Mouse (Mus musculus): ENCODE measurements around the gene Trim71. TPM values are rescaled to one million over a fixed set of nuclear protein-coding genes. Genes with fewer than 3 reads are reported as not detected.

Gene Trim71
- polyA plus RNA-seq, 1 experiment from 2014 or later: 0.14 TPM

DNA sequence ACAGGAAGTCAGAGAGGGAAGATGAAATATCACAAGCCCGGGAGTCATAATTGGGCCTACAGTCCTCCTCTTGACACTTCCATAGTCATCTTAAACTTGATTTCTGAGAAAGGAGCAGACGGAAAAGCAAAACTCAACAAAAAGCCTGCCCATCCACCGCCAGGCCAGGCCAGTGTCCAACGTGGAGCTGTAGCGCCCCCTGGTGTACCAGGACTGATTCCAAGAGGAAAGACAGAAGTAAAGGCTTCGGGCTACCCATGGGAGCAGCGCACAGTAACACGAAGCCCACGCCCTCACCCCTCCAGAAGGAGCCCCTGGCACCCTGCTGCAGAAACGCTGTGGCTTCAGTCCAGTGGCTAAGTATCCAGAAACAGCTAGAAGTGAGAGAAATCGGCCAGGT lies 66.0 kb downstream of the Trim71 start:
- no peak overlapping the region for H3K4me3 ChIP-seq
- no peak overlapping the region for H3K4me2 ChIP-seq (replicated peaks)
- H3K9me3 ChIP-seq: no peaks in the 10 kb centered on the region
- H3K9ac ChIP-seq (replicated peaks): no peak overlapping the region
- no peaks in the 10 kb centered on the region for H3K36me3 ChIP-seq
- H3K27ac ChIP-seq (replicated peaks): no peak overlapping the region
- WGBS: 10% methylated on average over 11 of the region's 11 CpGs
- no peaks in the 10 kb centered on the region for H3K4me1 ChIP-seq
- no peak for ATAC-seq (replicated peaks)
- no peaks in the 10 kb centered on the region for H3K27me3 ChIP-seq

DNA sequence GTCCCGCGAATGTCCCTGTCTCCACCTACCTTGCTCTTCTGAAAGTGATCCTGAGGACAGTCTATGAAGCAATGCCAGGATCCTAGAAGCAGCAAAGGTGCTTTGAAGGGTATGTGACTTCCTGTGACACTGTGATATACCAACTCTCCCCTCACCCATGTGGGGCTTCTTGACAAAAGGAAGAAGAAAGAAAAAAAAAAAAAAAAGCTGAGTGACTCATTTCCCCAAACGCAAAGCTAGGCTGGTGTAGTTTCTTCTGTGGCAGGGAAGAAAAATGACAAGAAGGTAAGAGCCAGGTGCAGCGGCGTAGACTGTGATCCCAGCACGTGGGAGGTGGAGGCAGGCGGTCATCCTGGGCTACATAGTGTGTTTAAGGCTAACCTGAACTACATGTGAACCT lies 67.7 kb downstream of the Trim71 start:
- WGBS: 81% methylated on average over 7 of the region's 7 CpGs
- H3K9me3 ChIP-seq: no peaks in the 10 kb centered on the region
- no peaks in the 10 kb centered on the region for H3K27me3 ChIP-seq
- no peak overlapping the region for H3K4me2 ChIP-seq (replicated peaks)
- no peaks in the 10 kb centered on the region for H3K4me1 ChIP-seq
- no peaks in the 10 kb centered on the region for H3K36me3 ChIP-seq
- no peak overlapping the region for H3K4me3 ChIP-seq
- H3K9ac ChIP-seq (replicated peaks): no peak overlapping the region
- ATAC-seq (replicated peaks): no peak
- H3K27ac ChIP-seq (replicated peaks): no peak overlapping the region

DNA sequence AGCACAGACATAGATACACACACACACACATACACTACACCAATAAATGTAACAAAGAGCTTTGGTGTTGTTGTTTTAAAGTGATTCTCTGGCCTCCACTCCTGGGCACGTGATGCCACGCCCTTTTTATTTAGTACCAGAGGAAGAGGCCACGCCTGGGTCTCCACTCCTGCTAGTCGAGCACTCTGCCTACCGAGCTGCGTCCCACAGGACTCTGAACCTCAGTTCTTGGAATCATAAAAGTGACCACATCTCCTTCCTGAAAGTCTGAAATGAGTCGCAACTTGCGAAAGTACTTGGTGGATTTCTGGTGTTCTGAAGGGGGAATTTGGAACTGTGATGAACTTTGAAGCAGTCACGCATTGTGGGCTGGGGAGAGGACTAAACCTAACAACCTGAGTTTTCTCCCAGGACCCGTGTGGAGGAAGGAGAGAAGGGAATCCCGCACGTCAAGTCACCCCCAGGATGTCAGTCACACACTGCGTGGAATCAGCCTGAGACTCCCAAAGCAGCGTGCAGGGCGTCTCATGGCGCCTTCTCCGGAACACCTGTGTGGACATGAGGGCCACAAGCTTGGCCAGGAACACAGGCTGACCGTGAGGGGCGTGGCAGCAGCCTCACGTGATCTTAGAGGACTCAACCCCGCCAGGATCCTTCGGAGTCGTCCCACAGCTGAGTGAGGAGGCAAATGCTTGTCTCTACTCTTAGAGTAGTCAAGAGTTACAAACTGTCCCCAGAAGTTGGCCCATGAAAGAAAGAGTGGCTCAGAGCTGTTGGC lies 76.5 kb downstream of the Trim71 start:
- H3K36me3 ChIP-seq: no peaks in the 10 kb centered on the region
- no peak overlapping the region for H3K4me3 ChIP-seq
- no peak overlapping the region for H3K4me2 ChIP-seq (replicated peaks)
- ATAC-seq (replicated peaks): no peak
- no peaks in the 10 kb centered on the region for H3K9me3 ChIP-seq
- no peaks in the 10 kb centered on the region for H3K27me3 ChIP-seq
- no peak overlapping the region for H3K9ac ChIP-seq (replicated peaks)
- 89% methylated on average over 23 of the region's 23 CpGs for WGBS
- no peaks in the 10 kb centered on the region for H3K4me1 ChIP-seq
- no peak overlapping the region for H3K27ac ChIP-seq (replicated peaks)

DNA sequence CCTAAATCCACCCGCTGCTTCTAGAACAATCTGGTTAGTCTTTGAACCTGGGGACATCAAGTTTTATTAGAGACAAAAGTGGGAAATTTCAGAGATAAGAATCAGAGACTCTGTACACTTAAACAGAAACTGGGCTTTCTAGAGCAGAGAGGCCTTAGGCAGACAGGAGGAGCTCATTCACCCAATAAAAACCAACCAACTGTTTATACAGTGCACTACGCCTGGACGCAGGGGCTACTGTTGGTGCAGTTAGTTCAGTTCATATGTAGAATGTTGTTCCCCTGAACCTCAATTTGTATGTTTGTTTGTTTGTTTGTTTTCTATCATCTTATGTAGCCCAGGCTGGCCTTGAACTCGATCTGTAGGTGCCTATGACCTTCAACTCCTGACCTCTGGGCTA lies 77.4 kb downstream of the Trim71 start:
- H3K27me3 ChIP-seq: no peaks in the 10 kb centered on the region
- 92% methylated on average over 4 of the region's 4 CpGs for WGBS
- ATAC-seq (replicated peaks): no peak
- no peaks in the 10 kb centered on the region for H3K4me1 ChIP-seq
- H3K27ac ChIP-seq (replicated peaks): no peak overlapping the region
- no peak overlapping the region for H3K4me2 ChIP-seq (replicated peaks)
- no peak overlapping the region for H3K4me3 ChIP-seq
- H3K36me3 ChIP-seq: no peaks in the 10 kb centered on the region
- no peaks in the 10 kb centered on the region for H3K9me3 ChIP-seq
- H3K9ac ChIP-seq (replicated peaks): no peak overlapping the region

DNA sequence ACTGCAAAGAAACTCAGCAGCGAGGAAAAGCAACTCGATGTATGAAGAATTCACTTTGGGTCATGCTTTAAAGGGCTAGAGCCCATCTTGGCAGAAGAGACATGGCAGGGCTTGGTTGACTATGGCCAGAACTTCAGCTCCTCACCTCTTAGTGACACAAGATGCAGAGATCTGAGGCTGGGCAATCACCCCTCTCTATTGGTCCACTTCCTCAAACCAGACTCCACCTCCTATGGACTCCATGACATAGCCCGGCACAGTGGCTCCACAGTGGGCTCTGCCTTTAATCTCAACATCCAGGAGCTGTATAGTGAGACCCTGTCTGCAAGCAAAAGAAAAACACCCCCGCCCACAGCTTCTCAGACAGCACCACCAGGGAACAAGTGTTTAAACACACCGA lies 79.4 kb downstream of the Trim71 start:
- no peak overlapping the region for H3K27ac ChIP-seq (replicated peaks)
- H3K27me3 ChIP-seq: no peaks in the 10 kb centered on the region
- no peak overlapping the region for H3K4me2 ChIP-seq (replicated peaks)
- 86% methylated on average over 5 of the region's 5 CpGs for WGBS
- no peaks in the 10 kb centered on the region for H3K9me3 ChIP-seq
- no peak overlapping the region for H3K4me3 ChIP-seq
- H3K9ac ChIP-seq (replicated peaks): no peak overlapping the region
- H3K36me3 ChIP-seq: no peaks in the 10 kb centered on the region
- no peaks in the 10 kb centered on the region for H3K4me1 ChIP-seq
- ATAC-seq (replicated peaks): no peak

DNA sequence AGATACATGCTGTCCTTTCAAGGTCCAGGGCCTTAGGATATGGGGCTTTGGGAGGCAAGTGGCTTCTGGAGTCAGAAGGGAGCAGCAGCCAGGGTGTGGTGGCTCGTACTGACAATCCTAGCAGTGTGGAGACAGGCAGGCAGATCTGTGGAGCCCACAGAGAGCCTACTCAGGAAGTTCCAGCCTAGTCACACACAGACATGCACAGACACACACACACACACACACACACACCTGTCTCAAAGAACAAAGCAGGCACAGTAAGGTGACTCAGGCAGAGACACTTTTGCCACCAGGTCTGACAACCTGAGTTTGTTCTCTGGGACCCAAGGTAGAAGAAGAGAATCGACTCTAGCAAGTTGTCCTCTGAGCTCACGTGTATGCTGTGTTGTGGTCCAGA lies 83.2 kb downstream of the Trim71 start:
- no peaks in the 10 kb centered on the region for H3K4me1 ChIP-seq
- H3K4me3 ChIP-seq: no peak overlapping the region
- no peaks in the 10 kb centered on the region for H3K36me3 ChIP-seq
- no peak for ATAC-seq (replicated peaks)
- no peak overlapping the region for H3K27ac ChIP-seq (replicated peaks)
- no peaks in the 10 kb centered on the region for H3K9me3 ChIP-seq
- H3K27me3 ChIP-seq: no peaks in the 10 kb centered on the region
- WGBS: 92% methylated on average over 3 of the region's 3 CpGs
- H3K4me2 ChIP-seq (replicated peaks): no peak overlapping the region
- H3K9ac ChIP-seq (replicated peaks): no peak overlapping the region

DNA sequence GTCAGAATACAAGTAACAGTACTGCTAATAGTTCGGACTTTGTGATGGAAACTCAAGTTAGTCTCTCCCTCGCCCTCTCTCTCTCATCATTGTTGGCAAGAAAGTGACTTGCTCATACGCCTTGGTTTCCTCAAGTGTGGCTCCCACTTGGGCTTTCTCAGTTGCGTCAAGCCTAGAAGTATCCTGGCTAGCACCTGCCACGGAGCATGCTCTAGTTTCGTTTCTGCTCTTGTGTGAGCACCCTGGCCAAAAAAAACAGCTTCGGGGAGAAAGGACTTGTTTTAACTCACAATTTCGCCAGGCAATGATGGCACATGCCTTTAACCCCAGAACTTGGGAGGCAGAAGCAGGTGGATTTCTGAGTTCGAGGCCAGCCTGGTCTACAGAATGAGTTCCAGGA lies 87.2 kb downstream of the Trim71 start:
- ATAC-seq (replicated peaks): no peak
- no peaks in the 10 kb centered on the region for H3K27me3 ChIP-seq
- no peaks in the 10 kb centered on the region for H3K36me3 ChIP-seq
- H3K27ac ChIP-seq (replicated peaks): no peak overlapping the region
- no peak overlapping the region for H3K9ac ChIP-seq (replicated peaks)
- H3K4me2 ChIP-seq (replicated peaks): no peak overlapping the region
- WGBS: 91% methylated on average over 9 of the region's 9 CpGs
- H3K4me3 ChIP-seq: no peak overlapping the region
- H3K9me3 ChIP-seq: no peaks in the 10 kb centered on the region
- no peaks in the 10 kb centered on the region for H3K4me1 ChIP-seq

DNA sequence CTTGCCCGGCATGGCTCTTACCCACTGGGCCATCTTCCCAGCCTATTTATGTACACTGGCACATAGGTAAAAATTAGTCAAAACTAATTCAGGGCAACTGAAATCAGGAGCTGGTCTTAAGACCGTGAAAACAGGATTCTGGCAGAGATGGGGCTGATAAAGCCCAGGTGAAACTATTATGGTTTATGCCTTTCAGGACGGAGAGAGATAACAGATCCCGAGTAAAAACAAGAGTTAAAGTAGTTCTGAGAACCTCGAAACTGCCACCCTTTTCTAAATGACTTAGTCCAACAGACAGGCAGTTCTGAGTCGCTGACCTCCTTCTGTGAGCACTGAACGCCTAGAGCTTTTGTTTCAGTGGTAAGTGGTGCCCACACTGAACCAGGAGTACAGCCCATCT lies 92.3 kb downstream of the Trim71 start:
- ATAC-seq (replicated peaks): no peak
- no peak overlapping the region for H3K4me2 ChIP-seq (replicated peaks)
- no peak overlapping the region for H3K27ac ChIP-seq (replicated peaks)
- no peak overlapping the region for H3K9ac ChIP-seq (replicated peaks)
- H3K4me3 ChIP-seq: no peak overlapping the region
- 80% methylated on average over 7 of the region's 7 CpGs for WGBS
- H3K36me3 ChIP-seq: peaks cover 3% of the 10 kb centered on the region; the same call in 1 of the 2 replicates
- no peaks in the 10 kb centered on the region for H3K9me3 ChIP-seq
- no peaks in the 10 kb centered on the region for H3K4me1 ChIP-seq
- no peaks in the 10 kb centered on the region for H3K27me3 ChIP-seq

DNA sequence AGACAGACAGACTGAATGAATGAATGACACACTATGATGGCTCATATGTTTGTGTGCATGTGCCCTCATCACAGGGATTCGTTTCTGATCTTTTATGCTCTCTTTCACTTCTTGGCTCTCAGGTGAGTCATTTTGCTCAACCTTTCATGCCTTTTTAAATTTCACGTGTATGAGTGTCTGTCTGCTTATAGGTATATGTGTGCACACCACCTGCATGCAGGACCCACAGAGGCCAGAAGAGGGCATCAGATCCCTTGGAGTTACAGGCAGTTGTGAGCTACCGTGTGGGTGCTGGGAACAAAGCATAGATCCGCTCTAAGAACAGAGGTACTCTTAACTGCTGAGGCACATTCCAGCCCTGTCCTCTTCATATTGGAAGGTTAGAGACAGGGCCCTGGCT lies 95.5 kb downstream of the Trim71 start:
- Histone ChIP-seq H3K9ac (replicated peaks) (no peak overlapping the region), H3K4me3 (no peak overlapping the region), H3K27me3 (no peaks in the 10 kb centered on the region), H3K27ac (replicated peaks) (no peak overlapping the region), H3K36me3 (peaks cover 3% of the 10 kb centered on the region; the same call in 1 of the 2 replicates), H3K9me3 (no peaks in the 10 kb centered on the region), H3K4me1 (no peaks in the 10 kb centered on the region), H3K4me2 (replicated peaks) (no peak overlapping the region)
- no peak for ATAC-seq (replicated peaks)
- WGBS: 93% methylated on average over 4 of the region's 4 CpGs

DNA sequence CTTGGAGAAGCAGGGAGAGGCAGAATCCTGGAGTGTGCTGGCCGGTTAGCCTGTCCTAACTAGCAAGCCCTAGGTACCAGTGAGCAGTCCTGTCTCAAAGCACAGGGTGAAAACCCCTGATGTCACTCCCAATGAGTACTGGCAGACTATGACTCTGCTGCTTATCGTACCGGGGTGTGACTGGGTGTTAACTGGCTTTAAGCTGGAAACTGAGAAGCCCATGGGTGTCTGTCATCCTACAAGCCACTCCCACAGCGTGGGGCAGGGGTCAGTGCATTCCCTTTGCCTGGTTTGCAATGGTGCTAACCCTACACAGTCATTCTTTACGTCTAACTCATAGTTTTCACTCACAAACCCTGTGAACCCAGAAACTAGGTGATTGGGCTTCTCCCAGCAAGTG lies 96.0 kb downstream of the Trim71 start:
- Histone ChIP-seq H3K27ac (replicated peaks) (no peak overlapping the region), H3K36me3 (peaks cover 3% of the 10 kb centered on the region; the same call in 1 of the 2 replicates), H3K9me3 (no peaks in the 10 kb centered on the region), H3K4me1 (no peaks in the 10 kb centered on the region), H3K4me2 (replicated peaks) (no peak overlapping the region), H3K27me3 (no peaks in the 10 kb centered on the region), H3K4me3 (no peak overlapping the region), H3K9ac (replicated peaks) (no peak overlapping the region)
- WGBS: 86% methylated on average over 5 of the region's 5 CpGs
- ATAC-seq (replicated peaks): no peak

DNA sequence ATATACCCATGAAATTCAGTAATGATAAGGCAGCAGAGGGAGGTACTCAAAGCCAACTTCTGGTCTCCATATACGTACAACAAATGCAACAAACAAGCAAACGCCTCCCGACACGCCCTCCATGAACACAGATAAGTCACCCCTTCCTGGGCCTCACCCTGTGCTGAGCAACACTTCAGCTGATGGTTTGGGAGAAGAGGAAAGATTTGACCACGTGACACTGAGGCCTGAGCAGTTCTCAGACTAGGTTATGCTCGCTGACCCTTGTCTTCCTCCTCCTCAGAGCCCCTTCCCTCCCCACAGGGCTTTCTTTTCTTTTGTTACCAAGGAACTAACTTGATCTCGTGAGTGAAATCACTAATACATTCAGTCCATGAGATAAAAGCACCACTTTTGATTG lies 97.3 kb downstream of the Trim71 start:
- ATAC-seq (replicated peaks): no peak
- H3K27me3 ChIP-seq: no peaks in the 10 kb centered on the region
- WGBS: 74% methylated on average over 7 of the region's 7 CpGs

DNA sequence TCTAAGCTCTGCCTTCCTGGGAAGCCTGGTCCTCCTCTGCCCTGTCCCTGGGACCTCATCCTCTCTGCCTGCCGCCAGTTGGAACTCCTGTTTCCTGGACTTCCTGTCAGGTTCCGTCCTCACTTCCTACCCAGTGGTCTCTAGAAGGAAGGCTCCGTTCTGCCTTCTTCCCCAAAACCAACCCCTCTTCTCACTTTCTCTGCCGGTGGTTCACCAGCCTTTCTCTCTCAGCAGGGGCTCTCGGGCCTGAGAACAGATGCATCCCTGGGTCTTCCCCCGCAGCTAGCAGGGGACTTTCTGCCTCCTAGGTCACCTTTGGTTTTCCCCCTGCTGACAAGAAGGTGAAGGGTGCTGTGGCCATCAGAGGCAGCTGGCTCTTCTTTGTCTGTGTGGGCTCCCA lies 98.7 kb downstream of the Trim71 start:
- no peaks in the 10 kb centered on the region for H3K9me3 ChIP-seq
- 90% methylated on average over 6 of the region's 6 CpGs for WGBS

More for the DNA sequence above, 97.3 kb downstream of the Trim71 start:
- H3K36me3 ChIP-seq: peaks cover 3% of the 10 kb centered on the region; the same call in 1 of the 2 replicates
- H3K4me3 ChIP-seq: no peak overlapping the region
- H3K4me1 ChIP-seq: no peaks in the 10 kb centered on the region
- H3K27ac ChIP-seq (replicated peaks): no peak overlapping the region
- H3K9me3 ChIP-seq: no peaks in the 10 kb centered on the region
- H3K9ac ChIP-seq (replicated peaks): no peak overlapping the region
- no peak overlapping the region for H3K4me2 ChIP-seq (replicated peaks)

DNA sequence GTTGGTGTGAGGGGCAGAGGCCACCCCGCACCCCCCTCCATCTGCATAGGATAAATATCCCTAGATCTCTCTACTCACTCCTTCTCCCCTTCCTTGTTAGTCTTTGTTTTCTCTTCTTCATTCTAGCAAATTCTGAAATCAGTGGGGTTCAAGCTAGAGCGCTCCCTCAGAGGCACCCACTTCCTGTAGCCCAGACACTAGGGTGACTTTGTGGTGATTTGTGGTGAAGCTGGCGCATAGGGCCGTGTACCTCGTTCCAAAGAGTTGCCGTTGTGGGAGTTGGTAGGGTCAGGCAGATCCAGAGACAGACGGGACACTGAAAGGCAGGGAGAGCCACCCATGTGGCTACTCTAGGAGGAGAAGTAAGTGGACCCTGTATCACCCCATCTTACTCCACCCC lies 101.6 kb downstream of the Trim71 start:
- Histone ChIP-seq H3K4me2 (replicated peaks) (no peak overlapping the region), H3K4me1 (no peaks in the 10 kb centered on the region), H3K27ac (replicated peaks) (no peak overlapping the region), H3K9me3 (no peaks in the 10 kb centered on the region), H3K36me3 (no peaks in the 10 kb centered on the region), H3K9ac (replicated peaks) (no peak overlapping the region), H3K4me3 (no peak overlapping the region), H3K27me3 (no peaks in the 10 kb centered on the region)
- ATAC-seq (replicated peaks): no peak
- WGBS: 95% methylated on average over 7 of the region's 7 CpGs

More for the DNA sequence above, 98.7 kb downstream of the Trim71 start:
- no peak for ATAC-seq (replicated peaks)
- Histone ChIP-seq H3K4me3 (no peak overlapping the region), H3K4me2 (replicated peaks) (no peak overlapping the region), H3K9ac (replicated peaks) (no peak overlapping the region), H3K27me3 (no peaks in the 10 kb centered on the region), H3K4me1 (no peaks in the 10 kb centered on the region), H3K36me3 (peaks cover 3% of the 10 kb centered on the region; the same call in 1 of the 2 replicates), H3K27ac (replicated peaks) (no peak overlapping the region)
